Mouse (Mus musculus) stomach, adult 2 months (tissue): ENCODE results near the gene Lingo4. TPM values are rescaled to one million over a fixed set of nuclear protein-coding genes. Genes with fewer than 3 reads are reported as not detected.

Experiments used
- polyA plus RNA-seq: library from polyadenylated mRNA; depleted of rRNA; stranded (reverse); fragments of >200 nt; gene quantifications from 2 replicates; pipeline ENCODE4 v1.2.3, GENCODE M21; 2012; rRNA removed

The Lingo4 gene
- 0.04 and 0.10 TPM in 2 replicates for polyA plus RNA-seq

DNA sequence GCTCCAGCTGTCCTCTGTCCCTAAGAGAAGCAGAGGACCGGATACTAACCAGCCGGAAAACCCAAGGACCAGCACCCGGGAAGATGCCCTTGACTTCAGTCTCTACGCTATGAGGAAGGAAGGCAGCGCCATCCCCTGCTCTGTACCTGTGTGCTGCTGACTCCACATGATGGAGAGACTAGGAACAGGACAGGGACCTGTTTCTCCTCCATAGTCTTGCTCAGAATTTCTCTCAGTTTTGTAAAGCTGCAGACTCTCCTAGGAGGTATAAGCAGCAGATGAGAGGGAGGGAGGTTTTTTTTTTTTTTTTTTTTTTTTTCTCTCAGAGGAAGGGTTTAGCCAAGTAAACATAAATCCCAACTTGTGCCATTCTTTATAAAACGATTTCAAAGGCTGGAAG, at the start of gene Lingo4:
Gene Lingo4 (plus strand): TSS at position 301 of the 400 bp plus-strand sequence.

DNA sequence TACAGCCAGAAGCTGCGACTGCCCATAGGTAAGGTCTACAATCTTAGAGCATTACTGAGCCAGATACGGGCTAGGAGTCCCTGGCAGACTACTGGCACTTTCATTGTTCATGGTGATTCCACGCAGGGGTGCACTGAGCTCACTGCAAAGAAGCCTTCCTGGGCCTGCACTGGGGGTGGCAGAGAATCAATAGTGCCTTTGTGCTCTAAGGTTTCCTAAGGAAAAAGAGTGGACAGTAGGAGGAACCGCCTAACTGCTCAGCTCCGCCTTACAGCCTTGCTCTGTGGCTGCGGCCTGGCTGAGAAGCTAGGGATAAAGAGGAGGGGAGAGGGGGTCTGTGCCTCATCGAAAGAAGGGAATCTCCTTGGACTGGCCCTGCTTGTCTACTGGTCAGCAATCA, 36.2 kb upstream of the Lingo4 start, which contains the start of gene C2cd4d:
Gene C2cd4d (plus strand): TSS at position 301 of the 400 bp plus-strand sequence.

DNA sequence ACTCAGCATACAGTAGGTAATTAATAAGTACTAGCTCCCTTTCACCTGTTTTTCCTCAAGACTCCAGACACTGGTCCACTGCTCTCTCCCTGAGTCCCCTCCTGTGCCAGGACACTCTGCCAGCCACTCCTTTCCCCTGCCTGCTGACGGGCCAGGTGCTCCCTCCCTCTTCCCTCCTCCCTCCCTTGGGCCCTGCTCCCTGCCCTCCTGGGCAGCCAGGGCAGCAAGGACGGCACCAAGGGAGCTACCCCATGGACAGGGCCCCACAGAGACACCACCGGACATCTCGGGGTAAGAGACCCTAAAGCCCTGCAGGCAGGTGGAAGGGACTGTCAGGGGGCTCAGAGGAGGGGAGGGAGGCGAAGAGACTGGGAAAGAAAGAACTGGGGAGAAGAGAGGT, 25.7 kb upstream of the Lingo4 start, which contains the start of gene Rorc:
Gene Rorc (plus strand): TSS at position 154 of the 400 bp plus-strand sequence.

DNA sequence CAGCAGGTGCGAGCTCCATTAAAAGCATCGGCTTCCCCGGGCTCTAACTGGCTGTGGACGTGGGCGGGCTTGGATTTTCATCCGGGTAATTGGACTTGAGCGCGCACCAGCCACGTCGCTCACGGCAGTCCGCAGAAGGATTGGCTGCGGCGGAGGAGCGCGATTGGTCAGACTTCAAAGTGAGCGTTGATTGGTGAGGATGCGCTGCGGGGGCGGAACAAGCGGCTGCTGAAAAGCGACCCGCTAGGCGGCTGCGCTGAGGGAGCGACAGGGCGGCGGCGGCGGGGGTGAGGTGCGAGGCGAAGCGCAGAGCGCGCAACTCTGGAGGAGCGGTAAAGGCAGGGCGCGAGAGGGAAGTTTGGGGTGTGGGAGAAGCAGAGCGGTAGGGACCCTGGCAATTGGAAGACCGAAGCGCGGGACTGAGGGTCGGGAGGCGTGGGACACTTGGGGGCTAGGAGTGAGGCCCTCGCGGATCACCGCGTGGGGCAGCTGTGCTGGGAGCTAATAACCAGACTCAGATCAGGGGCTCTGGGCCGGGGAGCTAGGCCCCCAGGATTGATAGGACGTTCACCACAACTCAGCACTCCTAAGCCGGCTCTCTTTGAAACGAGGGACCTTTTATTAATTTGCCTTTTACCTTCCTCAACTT, 14.8 kb downstream of the Lingo4 start, which contains the start of gene Tdrkh:
Gene Tdrkh (plus strand): TSS at position 243 of the 649 bp plus-strand sequence.

DNA sequence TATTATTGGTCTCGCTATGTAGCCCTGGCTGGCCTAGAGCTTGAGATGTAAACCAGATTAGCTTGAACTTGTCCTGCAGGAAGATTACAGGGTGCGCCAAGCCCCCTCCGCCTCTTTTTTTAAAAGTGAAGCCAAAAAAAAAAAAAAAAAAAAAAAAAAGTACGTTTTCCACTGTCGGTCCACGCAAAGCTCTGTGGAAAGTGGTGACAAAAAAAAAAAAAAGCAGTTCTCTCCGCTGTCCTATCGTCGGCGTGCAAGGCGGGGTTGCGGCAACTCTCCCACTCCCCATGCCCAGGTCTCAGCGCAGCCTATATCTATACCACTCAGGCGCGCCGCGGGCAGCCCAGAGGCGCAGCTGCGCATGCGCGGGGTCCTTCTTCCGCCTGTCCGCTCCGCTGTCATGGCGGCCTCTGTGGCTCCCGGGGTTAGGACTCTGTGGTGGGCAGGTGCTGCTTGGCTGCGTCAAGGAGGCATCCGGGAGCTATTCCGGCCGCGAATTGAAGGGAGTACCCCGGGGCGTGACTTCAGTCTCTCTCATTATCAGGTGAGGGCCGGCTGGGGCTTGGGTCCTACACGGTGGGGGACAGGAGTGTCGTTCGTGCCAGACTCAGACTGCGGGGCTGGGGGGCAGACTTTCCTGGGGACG, 44.8 kb downstream of the Lingo4 start, which contains the start of gene Mrpl9:
Gene Mrpl9 (plus strand): TSS at position 368 of the 646 bp plus-strand sequence.

DNA sequence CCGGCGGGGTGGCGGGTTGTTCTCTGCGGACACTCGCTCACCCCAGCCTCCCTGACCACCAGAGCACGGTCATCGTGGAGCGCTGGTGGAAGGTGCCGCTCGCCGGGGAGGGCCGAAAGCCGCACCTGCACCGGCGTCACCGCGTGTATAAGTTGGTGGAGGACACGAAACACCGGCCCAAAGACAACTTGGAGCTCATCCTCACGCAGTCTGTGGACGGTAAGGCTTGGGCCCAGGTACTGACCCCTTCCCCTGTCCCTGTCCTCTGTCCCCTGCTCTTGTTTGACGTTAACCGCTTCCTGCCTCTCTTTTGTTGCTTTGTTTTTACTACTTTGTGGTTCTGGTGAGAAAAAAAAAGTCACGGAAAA, 45.3 kb downstream of the Lingo4 start, which contains the start of gene Oaz3:
Gene Oaz3 (minus strand): TSS at position 319 of the 368 bp plus-strand sequence.

Other genes with a start within 250 kb of the Lingo4 start
- not detected in 2 replicates for gene Gm10696, start 220.3 kb upstream of the Lingo4 start, polyA plus RNA-seq
- not detected in 2 replicates for gene Gm5286, start 201.8 kb upstream of the Lingo4 start, polyA plus RNA-seq
- gene Gm4778, start 134.5 kb upstream of the Lingo4 start, polyA plus RNA-seq, result not detected in 2 replicates
- 0.19 and 0.45 TPM in 2 replicates for gene Them4, start 88.4 kb upstream of the Lingo4 start, polyA plus RNA-seq
- gene Them5, start 56.4 kb upstream of the Lingo4 start, polyA plus RNA-seq, result 32.9 and 36.3 TPM in 2 replicates
- 1.1 and 4.3 TPM in 2 replicates for gene C2cd4d, start 36.1 kb upstream of the Lingo4 start, polyA plus RNA-seq
- gene Rorc, start 25.7 kb upstream of the Lingo4 start, polyA plus RNA-seq, result 3.0 and 4.1 TPM in 2 replicates
- gene Tdrkh, start 14.8 kb downstream of the Lingo4 start, polyA plus RNA-seq, result 0.23 TPM in 1 of 2 replicates, not detected in the other
- 9.2 and 9.5 TPM in 2 replicates for gene Mrpl9, start 44.8 kb downstream of the Lingo4 start, polyA plus RNA-seq
- not detected in 2 replicates for gene Oaz3, start 45.4 kb downstream of the Lingo4 start, polyA plus RNA-seq
- 12.0 and 15.2 TPM in 2 replicates for gene Celf3, start 79.8 kb downstream of the Lingo4 start, polyA plus RNA-seq
- gene Riiad1, start 81.8 kb downstream of the Lingo4 start, polyA plus RNA-seq, result not detected in 2 replicates
- gene Snx27, start 184.2 kb downstream of the Lingo4 start, polyA plus RNA-seq, result 1.8 and 2.3 TPM in 2 replicates
- gene Gm10972, start 244.6 kb downstream of the Lingo4 start, polyA plus RNA-seq, result not detected in 2 replicates